Mouse (Mus musculus): ENCODE data around the gene Rassf2. TPM values are rescaled to one million over a fixed set of nuclear protein-coding genes. Genes with fewer than 3 reads are reported as not detected.

The Rassf2 gene
- polyA plus RNA-seq, 1 experiment: 11.9 TPM

GRCm38 (mm10) chr2:131952456-131952855 is 77.6 kb downstream of the Rassf2 start:
- Histone ChIP-seq H3K36me3 (ENCODE audit: control insufficient read depth, insufficient read depth, low read length) (no peaks in the 10 kb centered on the region), H3K4me3 (ENCODE audit: low read depth, low read length) (no peak overlapping the region), H3K27me3 (ENCODE audit: control insufficient read depth, insufficient read depth, low read length) (peaks cover 7% of the 10 kb centered on the region; the same call in 1 of the 2 replicates), H3K4me1 (ENCODE audit: control insufficient read depth, insufficient read depth, insufficient read length, low read length) (peaks cover 9% of the 10 kb centered on the region; the same call in 1 of the 2 replicates), H3K27ac (ENCODE audit: insufficient read depth, low read depth, low read length) (no peak overlapping the region)
- 54% methylated on average over 2 of the region's 2 CpGs for WGBS
- TF ChIP-seq CTCF (IDR thresholded peaks at IDR 0.05; ENCODE audit: extremely low read depth, insufficient read length, insufficient replicate concordance, low read depth, low read length) (no peak), POLR2A (IDR thresholded peaks at IDR 0.05; ENCODE audit: low read depth, low read length) (no peak)

GRCm38 (mm10) chr2:131950598-131951095 is 79.4 kb downstream of the Rassf2 start, which contains the start of gene Prnd:
TSS of gene Prnd (plus strand) at chr2:131950861.
- Histone ChIP-seq H3K27me3 (ENCODE audit: control insufficient read depth, insufficient read depth, low read length) (peaks cover 7% of the 10 kb centered on the region; the same call in 1 of the 2 replicates), H3K27ac (ENCODE audit: insufficient read depth, low read depth, low read length) (no peak within 1 kb of the TSS), H3K36me3 (ENCODE audit: control insufficient read depth, insufficient read depth, low read length) (no peaks in the 10 kb centered on the region), H3K4me1 (ENCODE audit: control insufficient read depth, insufficient read depth, insufficient read length, low read length) (peaks cover 9% of the 10 kb centered on the region; the same call in 1 of the 2 replicates), H3K4me3 (ENCODE audit: low read depth, low read length) (no peak within 1 kb of the TSS)
- WGBS: 12% methylated on average over 11 of the region's 11 CpGs
- TF ChIP-seq CTCF (IDR thresholded peaks at IDR 0.05; ENCODE audit: extremely low read depth, insufficient read length, insufficient replicate concordance, low read depth, low read length) (no peak), POLR2A (IDR thresholded peaks at IDR 0.05; ENCODE audit: low read depth, low read length) (no peak)

DNA sequence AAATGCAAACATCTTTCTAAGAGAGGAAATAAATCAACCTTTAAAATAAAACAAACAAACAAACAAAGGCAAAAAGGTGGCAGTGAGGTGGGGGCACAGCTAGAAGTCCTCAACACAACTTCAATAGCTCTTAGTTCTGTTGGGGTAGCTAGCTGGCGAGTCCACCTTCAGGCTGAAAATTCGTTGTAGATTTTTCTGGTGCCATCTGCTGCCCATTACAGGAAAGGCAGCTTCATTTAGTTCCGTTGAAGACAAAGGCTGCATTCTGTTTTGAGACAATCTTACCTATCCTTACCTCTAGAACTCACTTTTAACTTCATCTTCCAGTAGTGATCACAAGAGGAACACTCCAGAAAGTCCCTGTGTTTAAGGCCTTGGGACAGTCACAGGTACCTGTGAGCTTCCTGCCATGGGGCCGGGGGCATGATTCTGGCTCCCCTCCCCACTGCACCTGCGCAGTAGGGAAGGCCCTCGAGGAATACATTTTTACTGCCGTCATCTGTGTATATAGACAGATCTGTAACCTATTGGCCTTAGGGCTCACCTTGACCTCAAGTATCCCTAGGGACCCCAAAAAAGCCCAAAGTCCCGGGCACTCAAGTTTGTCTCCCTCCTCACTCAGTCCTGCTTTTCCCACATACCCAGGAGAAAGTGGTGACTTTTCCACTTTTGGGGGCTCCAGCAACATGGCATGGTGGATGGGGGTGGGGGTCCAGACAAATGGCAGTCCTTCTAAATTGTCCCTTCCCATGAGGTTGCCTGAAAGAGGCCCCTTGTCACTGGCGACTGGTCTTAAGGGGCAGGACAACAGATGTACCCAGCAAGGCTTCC is 80.1 kb downstream of the Rassf2 start:
- no peak overlapping the region for H3K27ac ChIP-seq (ENCODE audit: insufficient read depth, low read depth, low read length)
- WGBS: 37% methylated on average over 9 of the region's 9 CpGs
- TF ChIP-seq POLR2A (IDR thresholded peaks at IDR 0.05; ENCODE audit: low read depth, low read length) (no peak), CTCF (IDR thresholded peaks at IDR 0.05; ENCODE audit: extremely low read depth, insufficient read length, insufficient replicate concordance, low read depth, low read length) (peak; percentile 28; the same call in 1 of the 2 replicates)
- no peaks in the 10 kb centered on the region for H3K36me3 ChIP-seq (ENCODE audit: control insufficient read depth, insufficient read depth, low read length)
- H3K27me3 ChIP-seq (ENCODE audit: control insufficient read depth, insufficient read depth, low read length): peaks cover 7% of the 10 kb centered on the region; the same call in 1 of the 2 replicates
- peaks cover 8% of the 10 kb centered on the region; the same call in 1 of the 2 replicates for H3K4me1 ChIP-seq (ENCODE audit: control insufficient read depth, insufficient read depth, insufficient read length, low read length)
- no peak overlapping the region for H3K4me3 ChIP-seq (ENCODE audit: low read depth, low read length)

DNA sequence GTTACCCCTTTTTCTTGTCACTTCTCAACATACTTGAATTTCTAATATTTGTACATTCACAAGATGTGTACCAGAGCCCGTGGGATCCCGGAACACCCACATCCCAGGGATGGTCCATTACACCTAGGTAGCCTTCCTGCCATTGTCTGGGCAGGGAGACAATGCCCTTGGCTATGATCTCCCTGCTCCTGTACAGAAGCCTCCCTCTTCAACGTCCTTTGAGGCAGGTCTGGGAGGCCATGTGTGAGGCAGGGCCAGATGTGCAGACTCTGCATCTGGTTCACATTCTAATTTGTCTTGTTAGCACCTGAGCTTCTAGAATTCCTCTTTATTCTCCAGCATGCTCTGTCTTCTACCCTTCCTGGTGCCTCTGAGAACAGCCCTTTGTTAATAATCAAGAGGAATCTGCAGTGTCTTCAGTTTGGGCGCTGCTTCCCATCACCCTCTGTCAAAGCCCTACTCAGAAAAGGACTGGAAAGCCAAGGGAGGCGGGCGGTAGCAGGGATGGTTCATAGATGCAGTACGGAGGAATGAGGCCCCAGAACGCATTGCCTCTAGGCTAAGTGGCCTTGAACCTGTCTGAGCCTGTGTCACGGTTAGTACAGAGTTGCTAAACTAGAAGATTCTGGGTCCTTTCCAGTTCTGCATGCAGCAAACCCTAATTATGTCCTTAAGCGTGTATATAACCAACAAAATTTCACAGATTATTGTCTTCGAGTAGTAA is 81.0 kb downstream of the Rassf2 start:
- 68% methylated on average over 11 of the region's 11 CpGs for WGBS
- no peak for TF ChIP-seq CTCF (IDR thresholded peaks at IDR 0.05; ENCODE audit: extremely low read depth, insufficient read length, insufficient replicate concordance, low read depth, low read length)
- TF ChIP-seq POLR2A (IDR thresholded peaks at IDR 0.05; ENCODE audit: low read depth, low read length): no peak
- Histone ChIP-seq H3K27ac (ENCODE audit: insufficient read depth, low read depth, low read length) (no peak overlapping the region), H3K27me3 (ENCODE audit: control insufficient read depth, insufficient read depth, low read length) (peaks cover 7% of the 10 kb centered on the region; the same call in 1 of the 2 replicates), H3K36me3 (ENCODE audit: control insufficient read depth, insufficient read depth, low read length) (no peaks in the 10 kb centered on the region), H3K4me3 (ENCODE audit: low read depth, low read length) (no peak overlapping the region), H3K4me1 (ENCODE audit: control insufficient read depth, insufficient read depth, insufficient read length, low read length) (peaks cover 5% of the 10 kb centered on the region; the same call in 1 of the 2 replicates)

- 73% methylated on average over 3 of the region's 3 CpGs for WGBS
- Histone ChIP-seq H3K36me3 (ENCODE audit: control insufficient read depth, insufficient read depth, low read length) (no peaks in the 10 kb centered on the region), H3K4me3 (ENCODE audit: low read depth, low read length) (no peak overlapping the region), H3K27me3 (ENCODE audit: control insufficient read depth, insufficient read depth, low read length) (peaks cover 3% of the 10 kb centered on the region; the same call in 1 of the 2 replicates), H3K4me1 (ENCODE audit: control insufficient read depth, insufficient read depth, insufficient read length, low read length) (peaks cover 4% of the 10 kb centered on the region; the same call in 1 of the 2 replicates), H3K27ac (ENCODE audit: insufficient read depth, low read depth, low read length) (no peak overlapping the region)
- TF ChIP-seq POLR2A (IDR thresholded peaks at IDR 0.05; ENCODE audit: low read depth, low read length) (no peak), CTCF (IDR thresholded peaks at IDR 0.05; ENCODE audit: extremely low read depth, insufficient read length, insufficient replicate concordance, low read depth, low read length) (no peak)
Observed at GRCm38 (mm10) chr2:131948156-131948555, 81.9 kb downstream of the Rassf2 start.

- no peaks in the 10 kb centered on the region for H3K36me3 ChIP-seq (ENCODE audit: control insufficient read depth, insufficient read depth, low read length)
- no peak overlapping the region for H3K27ac ChIP-seq (ENCODE audit: insufficient read depth, low read depth, low read length)
- WGBS: 74% methylated on average over 16 of the region's 16 CpGs
- TF ChIP-seq POLR2A (IDR thresholded peaks at IDR 0.05; ENCODE audit: low read depth, low read length) (no peak), CTCF (IDR thresholded peaks at IDR 0.05; ENCODE audit: extremely low read depth, insufficient read length, insufficient replicate concordance, low read depth, low read length) (no peak)
- H3K27me3 ChIP-seq (ENCODE audit: control insufficient read depth, insufficient read depth, low read length): no peaks in the 10 kb centered on the region
- no peaks in the 10 kb centered on the region for H3K4me1 ChIP-seq (ENCODE audit: control insufficient read depth, insufficient read depth, insufficient read length, low read length)
- H3K4me3 ChIP-seq (ENCODE audit: low read depth, low read length): no peak overlapping the region
Observed at GRCm38 (mm10) chr2:131946351-131946750, 83.7 kb downstream of the Rassf2 start.
